Mouse (Mus musculus): ENCODE measurements around the gene Fabp3.

Gene Fabp3

DNA sequence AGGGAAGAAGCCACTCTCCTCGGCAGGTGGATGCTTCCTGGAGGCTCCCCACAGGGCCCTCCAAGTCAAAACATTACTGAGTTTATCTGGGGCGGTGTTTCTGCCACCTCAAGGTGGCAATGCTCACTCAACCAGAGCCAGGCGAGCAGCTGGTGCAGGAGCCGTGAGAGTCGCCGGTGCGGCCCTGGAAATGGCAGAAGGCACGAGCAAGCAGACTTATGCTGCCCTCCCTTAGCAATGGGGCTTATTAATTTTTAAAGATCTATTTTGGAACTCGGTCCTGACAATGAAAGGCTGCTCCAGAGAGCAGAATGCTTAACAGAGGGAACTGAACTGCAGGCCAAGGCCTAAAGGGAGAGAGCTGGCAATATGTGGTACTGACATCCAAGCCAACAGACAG is 19.0 kb downstream of the Fabp3 start:
- no peak for DNase-seq (ENCODE audit: low spot score)

- DNase-seq (ENCODE audit: low spot score) = no peak
These were observed 27.5 kb downstream of the Fabp3 start for GRCm38 (mm10) chr4:130335867-130336266.

DNA sequence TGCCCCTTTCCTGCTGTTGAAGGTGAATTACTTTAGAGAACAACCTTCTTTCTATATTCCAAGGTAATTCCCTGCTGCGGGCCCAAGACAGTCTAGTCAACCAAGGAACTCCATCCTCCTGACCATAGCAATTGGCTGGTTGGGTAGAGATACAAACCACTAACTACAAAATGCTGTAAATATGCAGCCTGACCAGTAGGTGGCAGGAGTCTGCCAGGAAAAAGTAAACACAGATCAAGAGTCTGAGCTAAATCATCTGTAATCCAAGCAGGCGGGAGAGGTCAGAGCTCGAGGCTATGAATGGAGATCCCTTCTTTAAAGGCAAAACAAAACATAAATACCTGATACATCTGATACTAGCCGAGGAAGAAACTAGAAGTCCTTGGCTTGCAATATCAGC is 33.3 kb downstream of the Fabp3 start:
- peak; percentile 76 for DNase-seq (ENCODE audit: low spot score)

- no peak for DNase-seq (ENCODE audit: low spot score)
These were observed 41.3 kb downstream of the Fabp3 start for GRCm38 (mm10) chr4:130349666-130350065.

DNA sequence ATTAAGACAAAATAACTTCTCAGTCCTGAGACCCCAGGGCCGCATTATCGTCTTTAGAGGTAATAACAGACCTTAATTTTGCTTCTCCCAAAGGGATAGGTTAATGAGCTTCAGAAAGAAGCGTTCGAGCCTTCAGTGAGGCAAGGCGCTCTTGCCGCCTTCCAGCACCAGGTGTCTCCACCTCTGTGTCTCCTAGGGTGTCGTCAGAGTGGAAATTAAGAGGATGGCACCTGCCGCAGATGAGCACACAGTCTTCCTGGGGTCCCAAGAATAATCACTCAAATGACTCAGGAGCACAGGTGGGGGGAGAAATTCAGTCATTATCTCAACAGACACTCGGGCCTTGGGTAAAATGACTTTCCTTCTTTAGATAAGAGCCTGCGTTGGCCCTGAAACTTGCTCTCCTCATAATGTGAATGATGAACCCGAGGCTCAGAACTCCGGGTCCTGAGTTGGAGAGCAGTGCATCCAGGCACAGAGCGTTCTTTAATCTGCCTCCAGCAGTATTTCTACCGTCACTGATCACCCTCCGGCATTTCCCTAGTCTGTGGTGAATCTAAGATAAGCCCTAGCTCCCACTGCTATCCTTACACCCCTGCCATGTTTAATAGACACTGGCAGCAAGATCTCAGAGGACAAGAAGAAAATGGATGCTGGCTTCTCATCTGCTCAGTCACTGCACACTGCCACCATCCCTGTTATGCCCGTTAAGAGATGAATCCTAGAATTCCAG is 42.5 kb downstream of the Fabp3 start:
- no peak for DNase-seq (ENCODE audit: low spot score)

GRCm38 (mm10) chr4:130352588-130352987 is 44.2 kb downstream of the Fabp3 start:
- DNase-seq (ENCODE audit: low spot score) = no peak

GRCm38 (mm10) chr4:130357946-130358345 is 49.6 kb downstream of the Fabp3 start:
- DNase-seq (ENCODE audit: low spot score) = no peak

DNA sequence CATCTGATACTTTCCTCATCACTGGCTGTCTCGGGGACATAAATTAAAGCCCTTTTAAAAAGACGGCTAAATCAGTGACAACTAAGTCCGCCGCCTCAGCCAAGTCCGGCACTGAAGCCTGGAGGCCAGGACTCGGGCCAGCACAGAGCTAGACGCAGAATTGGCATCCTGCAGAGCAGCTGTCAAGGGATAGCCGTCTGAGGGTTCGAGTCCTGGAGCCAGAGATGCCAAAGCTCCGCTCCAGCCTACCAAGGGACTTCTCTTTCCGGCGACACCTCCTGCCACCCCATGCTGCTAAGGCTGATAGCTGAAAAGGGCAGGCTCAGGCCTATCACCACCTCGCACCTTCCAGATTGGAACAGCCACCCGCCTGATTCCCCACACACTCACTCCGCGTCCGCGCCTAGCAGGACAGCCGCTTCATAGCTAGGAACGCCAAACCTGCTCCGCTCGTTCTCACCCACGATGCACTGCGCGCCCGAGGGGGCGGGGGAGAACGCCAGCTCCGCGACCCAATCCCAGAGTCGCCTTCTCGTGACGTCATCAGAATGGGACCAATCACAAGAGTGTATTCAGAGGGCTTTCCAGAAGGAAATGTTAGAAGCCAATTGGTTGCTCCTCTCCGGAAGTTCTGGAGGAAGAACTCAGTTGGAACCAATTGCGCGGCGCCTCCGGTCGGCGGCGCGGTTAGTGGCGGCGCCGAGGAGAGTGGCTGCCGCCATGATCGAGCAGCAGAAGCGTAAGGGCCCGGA is 51.3 kb downstream of the Fabp3 start, which contains the start of the genes Zcchc17 and Snrnp40:
Zcchc17 (minus strand) TSS at position 458 of the 752 bp plus-strand sequence.
Snrnp40 (plus strand) TSS at position 647 of the 752 bp plus-strand sequence.
- peak; percentile 99 for DNase-seq (ENCODE audit: low spot score)

DNA sequence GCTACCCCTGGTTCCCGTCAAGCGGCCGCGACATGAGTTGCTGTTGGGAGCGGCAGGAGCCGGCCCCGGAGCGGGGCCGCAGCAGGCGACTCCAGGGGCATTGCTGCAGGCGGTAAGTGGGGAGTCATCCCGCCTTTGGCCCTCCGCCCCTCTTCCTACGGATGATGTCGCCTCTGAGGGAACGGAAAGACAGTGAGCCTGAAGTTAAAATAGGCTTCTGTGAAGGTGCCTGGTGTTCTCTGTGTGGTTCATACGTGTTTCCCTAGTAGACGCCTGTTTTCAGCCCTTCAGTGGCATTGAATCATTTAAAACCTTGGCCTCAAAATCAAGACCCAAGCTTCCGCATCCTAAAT is 51.8 kb downstream of the Fabp3 start:
- no peak for DNase-seq (ENCODE audit: low spot score)

All from adipocyte (in vitro differentiated cells).